7 mouse cellular contexts compared by ENCODE assay signal in the genomic region with DNA sequence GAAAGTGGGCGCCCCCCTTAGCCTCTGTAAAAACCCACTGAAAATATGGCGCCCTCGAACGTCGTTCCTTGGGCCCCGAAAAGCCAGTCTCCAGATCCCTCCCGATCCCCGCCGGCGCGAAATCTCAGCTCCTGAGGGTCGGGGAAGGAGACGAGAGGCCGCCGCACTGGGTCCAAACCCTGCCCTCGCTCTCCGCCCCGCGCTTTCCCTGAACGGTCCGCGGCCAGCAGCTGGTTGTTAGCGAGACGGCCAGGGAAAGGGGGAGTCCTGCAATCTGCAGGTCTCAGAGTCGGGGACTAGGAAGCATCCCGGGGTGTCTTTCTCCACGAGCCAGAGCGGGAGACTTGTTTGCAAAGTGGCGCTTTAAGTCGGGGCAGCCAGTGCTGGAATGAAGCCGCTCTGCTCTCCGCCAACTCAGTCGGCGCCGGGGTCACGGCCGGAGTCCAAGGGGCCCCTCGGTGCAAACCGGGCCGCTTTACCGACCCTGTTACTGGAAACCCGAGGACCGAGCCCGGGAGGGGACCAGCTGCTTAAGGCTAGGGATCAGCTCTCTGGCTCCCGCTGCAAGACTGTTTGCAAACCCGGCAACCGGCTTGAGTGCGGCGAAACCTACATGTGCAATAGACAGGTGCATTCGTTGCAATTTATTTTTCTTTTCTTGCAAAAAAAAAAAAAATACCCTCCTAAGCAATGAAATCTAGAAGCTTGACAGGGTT.
A peak's percentile ranks its signal among the peaks of the same experiment; 100 is the strongest.
DNase-seq lines count a peak whose midpoint lies in the region; ATAC-seq lines count a peak whose summit lies in the region.

No protein-coding gene starts in this region.

- peaks cover 15% of the 10 kb centered on the region for H3K4me1 ChIP-seq in hindbrain, embryonic 16.5 days (ENCODE audit: control insufficient read depth, insufficient read depth, low read depth, low read length)
- peaks cover 2% of the 10 kb centered on the region for H3K4me1 ChIP-seq in midbrain, embryonic 11.5 days (ENCODE audit: control insufficient read depth, insufficient read depth, low read length)
- H3K4me1 ChIP-seq in stomach, embryonic 16.5 days (ENCODE audit: control insufficient read depth, insufficient read depth, low read length): peaks cover 21% of the 10 kb centered on the region

- ATAC-seq in hindbrain, embryonic 16.5 days: peak; percentile 52
- ATAC-seq in midbrain, embryonic 11.5 days (ENCODE audit: low FRiP score): peak; percentile 47
- ATAC-seq in stomach, embryonic 16.5 days (ENCODE audit: insufficient read depth, low FRiP score): peak; percentile 7; the same call in 1 of the 2 replicates

- H3K27me3 ChIP-seq in hindbrain, embryonic 16.5 days (replicated peaks; ENCODE audit: control insufficient read depth, insufficient read depth, low read length): 0 out of 2 replicates have a peak, but pooled peaks cover 2% of the 10 kb centered on the region
- peaks cover 18% of the 10 kb centered on the region for H3K27me3 ChIP-seq in midbrain, embryonic 11.5 days (ENCODE audit: control insufficient read depth, insufficient read depth, low read length)
- H3K27me3 ChIP-seq in stomach, embryonic 16.5 days (ENCODE audit: control insufficient read depth, insufficient read depth, low read length): peaks cover 3% of the 10 kb centered on the region

- peak overlapping the region; percentile 78 for H3K9ac ChIP-seq in hindbrain, embryonic 16.5 days (ENCODE audit: low read depth, low read length)
- peak overlapping the region; percentile 92 for H3K9ac ChIP-seq in midbrain, embryonic 11.5 days (ENCODE audit: low read length)
- peak overlapping the region; percentile 87 for H3K9ac ChIP-seq in stomach, embryonic 16.5 days (ENCODE audit: low read length)

- peak overlapping the region; percentile 95 for H3K27ac ChIP-seq in hindbrain, embryonic 16.5 days (ENCODE audit: low read depth, low read length)
- H3K27ac ChIP-seq in midbrain, embryonic 11.5 days (ENCODE audit: low read depth, low read length): 0 out of 2 replicates have a peak overlapping the region, but pooled peaks have one; percentile 8
- peak overlapping the region; percentile 65 for H3K27ac ChIP-seq in stomach, embryonic 16.5 days (ENCODE audit: low read length)

- no peaks in the 10 kb centered on the region for H3K36me3 ChIP-seq in hindbrain, embryonic 16.5 days (ENCODE audit: control insufficient read depth, insufficient read depth, low read length)
- H3K36me3 ChIP-seq in midbrain, embryonic 11.5 days (ENCODE audit: control insufficient read depth, insufficient read depth, low read length): no peaks in the 10 kb centered on the region
- H3K36me3 ChIP-seq in stomach, embryonic 16.5 days (ENCODE audit: control insufficient read depth, insufficient read depth, low read length): no peaks in the 10 kb centered on the region

- DNase-seq in adrenal gland, adult (ENCODE audit: inconsistent age in 2 of 2, low spot score in 1 of 2): peak; percentile 34 to 86
- peak; percentile 59 to 63 for DNase-seq in cerebellum, postnatal 10 days
- peak; percentile 22 for DNase-seq in gastrocnemius, adult 18-20 months (ENCODE audit: low spot score)
- peak; percentile 18 to 34 for DNase-seq in left cerebral cortex, adult 8-10 months (ENCODE audit: low spot score in 2 of 2)
- peak; percentile 98 for DNase-seq in midbrain, embryonic 11.5 days (ENCODE audit: low spot score, missing footprints)

- H3K9me3 ChIP-seq in hindbrain, embryonic 16.5 days (ENCODE audit: control insufficient read depth, low read length): no peaks in the 10 kb centered on the region
- no peaks in the 10 kb centered on the region for H3K9me3 ChIP-seq in midbrain, embryonic 11.5 days (ENCODE audit: control insufficient read depth, low read length)
- H3K9me3 ChIP-seq in stomach, embryonic 16.5 days (replicated peaks; ENCODE audit: control insufficient read depth, low read length): 0 out of 2 replicates have a peak, but pooled peaks cover 3% of the 10 kb centered on the region

- peak overlapping the region; percentile 96 for H3K4me2 ChIP-seq in hindbrain, embryonic 16.5 days (ENCODE audit: low read length)
- peak overlapping the region; percentile 99 for H3K4me2 ChIP-seq in midbrain, embryonic 11.5 days
- peak overlapping the region; percentile 91 for H3K4me2 ChIP-seq in stomach, embryonic 16.5 days (ENCODE audit: low read depth, low read length)

- peak overlapping the region; percentile 84 for H3K4me3 ChIP-seq in hindbrain, embryonic 16.5 days (ENCODE audit: low read length)
- peak overlapping the region; percentile 82 for H3K4me3 ChIP-seq in midbrain, embryonic 11.5 days (ENCODE audit: low read depth, low read length)
- peak overlapping the region; percentile 76 for H3K4me3 ChIP-seq in stomach, embryonic 16.5 days (replicated peaks; ENCODE audit: low read length)

- under 1% methylated on average over 50 of the region's 50 CpGs for WGBS in hindbrain, embryonic 16.5 days
- WGBS in midbrain, embryonic 11.5 days: under 1% methylated on average over 50 of the region's 50 CpGs
- WGBS in stomach, embryonic 16.5 days: under 1% methylated on average over 50 of the region's 50 CpGs

Comparison
In these comparisons a context has a peak if more than half of its experiments do, and no peak if none do; other contexts are left out.
1. Peak in every context shown above with its lines: DNase-seq, ATAC-seq, H3K4me3 ChIP-seq and H3K27ac ChIP-seq.
2. DNase-seq: peak in every context shown above with its lines; median percentile 98 in midbrain, embryonic 11.5 days; 61 in cerebellum, postnatal 10 days; 60 in adrenal gland, adult; 26 in left cerebral cortex, adult 8-10 months; 22 in gastrocnemius, adult 18-20 months.
3. H3K27ac ChIP-seq: peak in every context shown above with its lines; median percentile 95 in hindbrain, embryonic 16.5 days; 65 in stomach, embryonic 16.5 days; 8 in midbrain, embryonic 11.5 days.